Mouse (Mus musculus) hindlimb bud, embryonic 11.5 days (tissue): Measurements from ENCODE around the gene Khdrbs1.
"Not testable (repeated sequence)": the region's sequence is repeated elsewhere in the genome, so short reads cannot be mapped to it uniquely, and the experiment has no call there.

Source experiments
- DNase-seq: peaks from one replicate; pipeline ENCODE4 v3.0.0-alpha.2; 2012; ENCODE audit warnings: low read depth, low spot score; ENCODE audit errors: extremely low spot score

The Khdrbs1 gene

DNA sequence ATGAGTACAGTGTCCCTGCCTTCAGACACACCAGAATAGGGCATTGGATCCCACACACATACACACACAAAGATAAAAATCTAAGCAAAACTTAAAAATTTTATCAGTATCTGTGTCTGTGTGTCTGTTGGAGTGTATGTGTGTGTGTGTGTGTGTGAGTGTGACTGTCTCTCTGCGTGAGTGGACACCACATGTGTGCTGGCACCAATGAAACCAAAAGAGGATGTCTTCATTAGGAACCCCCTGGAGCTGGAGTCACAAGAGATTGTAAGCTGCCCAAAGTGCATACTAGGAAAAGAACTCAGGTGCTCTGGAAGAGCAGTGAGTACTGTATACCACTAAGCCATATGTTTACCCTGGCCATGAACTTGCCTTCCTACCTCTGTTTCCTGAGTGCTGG is 4.0 kb upstream of the Khdrbs1 start:
- no peak for DNase-seq

DNA sequence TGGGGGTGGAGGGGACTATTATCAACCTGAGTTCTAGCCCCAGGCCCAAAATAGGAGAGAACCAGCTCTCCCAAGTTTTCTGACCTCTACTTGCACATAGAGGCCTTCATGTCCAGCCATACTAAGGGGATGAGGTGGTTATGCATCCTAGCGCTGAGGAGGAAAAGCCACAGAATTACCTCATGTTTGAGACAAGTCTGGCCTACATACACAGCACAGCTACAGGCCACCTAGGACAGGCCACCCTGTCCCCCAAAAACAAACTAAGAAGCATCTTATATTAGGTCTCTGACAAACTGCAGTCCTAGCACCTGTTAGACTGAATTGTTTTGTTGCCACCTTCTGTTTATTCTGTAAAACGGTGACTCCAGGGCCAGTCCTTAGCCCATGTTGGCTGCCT is 1.4 kb upstream of the Khdrbs1 start:
- no peak for DNase-seq

DNA sequence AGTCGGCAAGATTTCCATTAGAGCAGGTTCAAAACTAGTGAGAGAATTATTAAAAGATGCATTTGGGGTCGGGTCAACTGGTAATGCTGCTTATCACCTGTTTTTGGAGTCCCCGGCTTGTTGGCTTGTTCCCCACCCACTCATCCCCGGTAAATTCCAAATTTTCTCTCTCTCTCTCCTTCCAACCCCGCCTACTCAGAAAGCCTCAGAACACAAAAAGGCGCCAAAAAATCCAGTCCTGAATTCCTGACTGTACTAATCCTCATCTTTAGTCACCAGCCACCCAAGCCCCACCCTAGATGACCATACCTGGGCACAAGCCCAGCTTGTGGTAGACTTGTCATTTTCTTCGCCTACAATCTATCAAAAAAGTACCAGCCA is 897 bp upstream of the Khdrbs1 start:
- DNase-seq = no peak

DNA sequence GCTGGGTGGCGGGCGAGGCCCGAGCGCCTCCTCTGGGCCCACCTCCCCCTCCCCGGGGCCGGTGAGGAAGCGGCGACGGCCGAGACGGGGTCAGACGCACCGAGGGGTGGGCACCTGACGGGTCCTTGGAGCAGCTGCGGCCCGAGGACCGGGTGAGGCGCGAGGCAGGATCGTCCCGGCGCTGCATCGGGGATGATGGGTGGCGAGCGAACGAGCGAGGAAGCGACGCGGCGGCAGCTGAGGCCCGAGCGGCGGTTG is 200 bp downstream of the Khdrbs1 start:
- DNase-seq = no peak

DNA sequence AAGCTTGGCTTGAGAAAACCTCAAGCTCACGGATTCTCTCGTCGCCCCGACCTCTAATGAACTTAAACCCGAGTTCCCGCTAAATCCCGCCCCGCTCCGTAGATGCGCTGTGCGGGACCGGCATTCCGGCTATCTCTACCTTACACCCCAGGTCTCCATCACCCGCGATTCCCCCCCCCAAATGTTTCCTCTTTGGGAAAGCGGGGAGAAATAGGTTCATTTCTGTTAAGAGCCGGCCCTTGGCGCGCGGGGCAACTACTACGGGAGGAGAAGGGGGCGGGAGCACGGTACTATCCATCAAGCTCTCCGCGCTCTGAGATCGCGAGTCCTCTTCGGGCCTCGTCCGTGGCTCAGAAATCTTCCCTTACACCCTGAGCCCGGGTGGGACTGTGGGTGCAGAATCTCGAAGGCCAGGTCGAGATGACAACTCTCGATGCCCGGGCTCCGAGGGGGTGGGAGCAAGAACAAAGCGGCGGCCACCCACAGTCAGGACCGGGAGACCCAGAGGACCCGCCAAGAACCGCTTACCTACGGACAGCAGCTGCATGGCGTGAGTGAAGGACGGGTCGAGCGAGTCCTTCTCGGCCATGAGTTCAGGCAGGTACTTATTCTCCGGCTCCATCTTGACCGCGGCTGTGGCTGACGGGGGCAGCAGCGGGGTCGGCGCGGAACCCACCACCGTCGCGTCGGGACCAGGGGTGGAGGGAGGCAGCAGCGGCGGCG is 691 bp downstream of the Khdrbs1 start:
- no peak for DNase-seq

DNA sequence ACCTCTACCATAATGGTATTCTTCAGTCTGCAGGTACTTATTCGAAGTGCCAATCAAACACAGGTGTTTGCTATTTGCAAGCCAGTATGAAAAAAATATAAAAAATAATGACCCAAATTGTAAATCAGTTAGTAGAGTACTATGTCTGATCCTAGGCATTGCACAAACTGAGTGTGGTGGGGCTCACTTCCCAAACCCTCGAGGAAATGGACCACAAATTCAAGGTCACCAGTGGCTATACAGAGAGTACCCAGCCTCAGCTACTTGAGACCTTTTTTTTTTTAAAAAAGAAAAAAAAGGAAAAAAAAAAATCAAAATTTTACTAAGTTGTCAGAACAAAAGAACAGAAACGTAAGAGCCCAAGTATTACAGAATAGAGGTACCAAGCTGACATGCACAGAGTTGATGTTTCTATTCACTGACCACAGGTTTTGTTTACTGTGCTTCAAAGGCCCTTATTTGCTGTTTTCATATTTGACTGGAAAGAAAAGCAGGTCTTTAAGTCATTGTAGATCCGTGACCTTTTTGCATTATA is 2.9 kb downstream of the Khdrbs1 start:
- DNase-seq = no peak

DNA sequence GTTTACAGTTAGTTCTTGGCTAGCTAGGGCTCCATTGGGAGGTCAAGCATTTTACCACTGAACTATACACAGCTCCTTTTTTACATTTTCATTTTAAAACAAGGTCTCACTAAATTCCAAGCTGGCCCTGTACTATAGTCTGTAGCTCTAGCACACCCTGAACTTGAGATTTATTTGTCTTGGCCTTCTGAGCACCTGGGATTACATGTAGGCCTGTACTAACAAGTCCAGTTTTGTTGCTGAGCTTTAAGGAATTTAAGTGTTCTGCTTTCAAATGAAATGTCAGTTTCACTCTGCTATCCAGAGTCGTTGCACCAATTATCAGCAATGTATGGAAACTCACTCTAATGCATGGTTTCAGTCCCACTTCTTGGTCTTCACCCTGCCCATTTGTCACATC is 5.9 kb downstream of the Khdrbs1 start:
- DNase-seq = no peak

DNA sequence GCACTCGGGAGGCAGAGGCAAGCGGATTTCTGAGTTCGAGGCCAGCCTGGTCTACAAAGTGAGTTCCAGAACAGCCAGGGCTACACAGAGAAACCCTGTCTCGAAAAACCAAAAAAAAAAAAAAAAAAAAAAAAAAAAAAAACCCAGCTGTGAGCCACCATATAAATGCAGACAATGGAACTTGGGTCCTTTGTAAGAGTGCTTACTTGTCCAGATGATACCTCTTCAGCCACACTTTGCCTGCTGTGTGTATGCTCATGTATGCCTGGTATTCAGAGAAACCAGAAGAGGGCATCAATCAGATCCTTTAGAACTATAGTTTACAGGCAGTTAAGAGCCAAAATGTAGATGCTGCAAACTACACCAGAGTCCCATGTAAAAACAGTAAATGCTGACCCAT is 6.6 kb downstream of the Khdrbs1 start:
- DNase-seq = not testable (repeated sequence)

DNA sequence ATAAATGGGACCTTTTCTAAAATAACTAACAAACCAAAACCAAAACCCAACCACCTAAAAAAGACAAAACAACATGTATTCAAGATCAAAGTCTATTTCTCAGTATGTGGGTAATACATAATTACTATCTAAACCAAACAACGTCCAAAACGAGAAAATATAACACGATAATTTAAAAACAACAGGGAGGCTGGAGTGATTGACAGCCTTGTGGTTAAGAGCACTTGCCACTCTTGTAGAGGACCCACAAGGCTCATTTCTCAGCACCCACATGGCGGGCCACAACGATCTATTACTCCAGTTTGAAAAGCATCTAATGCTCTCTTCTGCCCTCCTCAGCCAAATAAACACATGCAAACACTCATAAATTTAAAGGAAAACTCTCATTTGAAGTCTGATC is 10.7 kb downstream of the Khdrbs1 start:
- DNase-seq = no peak

DNA sequence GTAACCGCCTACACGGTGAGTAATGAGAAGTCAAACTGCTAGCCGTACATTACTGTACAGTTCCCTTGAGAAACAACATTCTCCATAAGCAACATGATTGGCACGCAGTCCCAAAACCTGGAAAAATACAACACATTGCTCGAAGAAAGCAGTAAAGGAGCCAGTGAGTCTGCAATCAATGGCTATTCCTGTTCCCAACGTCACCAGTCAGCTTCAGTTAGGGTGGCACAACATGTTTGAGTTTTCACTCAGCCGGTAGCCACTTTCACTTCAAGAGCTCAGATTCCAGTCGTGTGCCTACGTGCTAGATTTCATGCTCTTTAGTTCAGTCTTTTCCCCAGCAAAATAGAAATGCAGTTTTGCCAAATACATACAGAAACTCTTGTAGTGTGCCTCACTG is 25.8 kb downstream of the Khdrbs1 start:
- DNase-seq = no peak

DNA sequence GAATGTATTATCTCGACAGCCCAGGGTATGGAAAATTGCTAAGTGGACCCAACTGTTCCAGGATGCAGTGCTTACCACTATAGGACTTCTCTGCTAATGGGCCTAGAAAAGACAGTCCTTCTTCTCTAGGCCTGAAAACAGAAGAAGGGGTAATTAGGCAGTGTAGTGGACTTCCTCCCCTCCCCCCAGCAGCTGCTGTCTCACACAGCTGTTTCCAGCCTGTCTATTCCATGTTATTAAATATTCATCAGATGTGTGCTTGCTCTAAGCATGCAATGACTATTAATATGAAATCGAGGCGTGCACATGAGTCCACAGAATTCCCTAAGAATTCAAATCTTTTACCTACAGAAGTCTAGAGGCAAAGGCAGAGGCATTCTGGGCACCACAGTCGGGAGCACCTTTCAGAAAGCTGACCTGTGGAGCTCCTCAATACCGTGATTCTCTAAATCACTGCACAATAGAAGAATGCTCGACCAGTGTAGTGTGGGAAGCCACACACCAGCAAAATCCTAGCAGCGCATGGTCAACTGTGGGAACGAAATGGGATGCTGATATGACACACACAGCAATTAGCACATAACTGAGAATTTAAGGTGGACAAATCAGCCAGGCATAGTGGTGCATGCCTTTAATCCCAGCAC is 32.5 kb downstream of the Khdrbs1 start:
- no peak for DNase-seq

DNA sequence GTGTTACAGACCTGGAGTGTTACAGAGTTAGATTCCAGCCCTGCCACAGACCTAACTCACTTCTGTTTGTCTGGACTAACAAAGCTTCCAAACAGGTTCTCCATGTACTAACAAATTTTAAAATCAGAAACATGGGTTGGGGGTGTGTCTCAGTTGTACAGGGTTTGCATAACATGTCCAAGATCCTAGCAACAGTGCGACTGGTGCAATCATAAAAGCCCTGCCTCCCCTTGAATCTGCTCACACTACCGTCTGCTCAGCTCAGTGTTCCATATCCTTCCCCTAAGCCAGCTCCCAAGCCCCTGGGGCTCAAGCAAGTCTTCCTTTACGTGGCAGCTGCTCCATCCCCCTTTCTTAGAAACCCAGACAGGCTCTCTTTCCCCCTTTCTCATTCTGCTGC is 35.4 kb downstream of the Khdrbs1 start:
- no peak for DNase-seq

DNA sequence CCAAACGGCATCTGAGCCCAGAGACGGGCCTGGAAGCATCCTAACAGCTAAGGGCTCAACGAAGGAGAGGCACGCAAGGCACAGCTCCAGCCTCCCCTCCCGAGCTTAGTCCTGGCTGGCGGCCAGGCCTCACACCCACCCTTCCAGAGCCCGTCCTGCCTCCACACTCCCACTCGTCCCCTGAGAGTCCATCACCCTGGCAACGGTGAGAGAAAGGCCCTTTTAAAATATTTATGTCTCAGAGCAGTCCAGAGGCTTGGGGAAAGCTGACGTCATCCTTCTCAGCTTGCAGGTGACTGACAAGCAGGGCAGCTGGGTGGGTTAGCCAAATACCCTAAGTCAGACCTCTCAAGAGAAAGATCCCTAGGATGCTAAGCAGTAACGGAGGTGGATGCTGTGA is 39.6 kb downstream of the Khdrbs1 start:
- no peak for DNase-seq

DNA sequence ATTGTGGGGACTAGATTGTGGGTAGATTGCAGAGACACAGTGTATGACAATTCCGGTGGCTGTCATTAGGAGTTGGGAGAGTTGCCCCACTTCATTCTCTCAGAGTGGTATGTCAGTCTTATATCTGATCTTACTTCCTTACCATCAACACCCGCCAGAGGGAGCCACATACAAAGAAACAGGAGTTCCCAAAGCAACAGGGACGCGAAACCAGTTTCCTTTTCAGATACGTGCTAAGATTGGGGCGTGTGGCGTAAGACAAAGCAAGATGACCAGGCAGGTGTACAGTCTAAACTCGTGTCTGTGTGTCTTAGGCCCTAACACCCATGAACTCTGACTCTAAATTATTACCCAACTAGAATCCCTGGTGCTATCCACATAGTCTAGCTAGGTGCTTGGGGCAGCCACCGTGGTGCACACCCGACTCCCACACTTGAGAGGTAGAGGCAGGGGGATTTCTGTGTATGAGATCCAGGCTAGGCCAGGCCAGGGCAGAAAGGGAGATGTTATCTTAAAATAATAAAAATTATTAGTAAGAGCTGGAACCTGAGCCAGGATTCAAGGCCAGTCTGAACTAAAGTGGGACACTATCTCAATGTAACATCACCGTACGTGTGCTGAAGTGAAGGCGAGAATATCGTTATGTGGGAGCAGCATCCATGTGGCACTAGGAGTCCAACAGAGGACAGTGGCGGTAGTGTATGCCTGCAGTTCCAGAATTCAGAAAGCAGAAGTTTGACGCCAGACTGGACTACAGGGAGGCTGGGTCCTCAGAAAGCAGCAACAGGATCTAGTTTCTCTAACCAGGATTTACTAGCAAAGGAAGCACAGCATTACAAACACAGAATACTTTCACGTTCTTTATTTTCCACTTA is 40.4 kb downstream of the Khdrbs1 start:
- peak; percentile 81 for DNase-seq

DNA sequence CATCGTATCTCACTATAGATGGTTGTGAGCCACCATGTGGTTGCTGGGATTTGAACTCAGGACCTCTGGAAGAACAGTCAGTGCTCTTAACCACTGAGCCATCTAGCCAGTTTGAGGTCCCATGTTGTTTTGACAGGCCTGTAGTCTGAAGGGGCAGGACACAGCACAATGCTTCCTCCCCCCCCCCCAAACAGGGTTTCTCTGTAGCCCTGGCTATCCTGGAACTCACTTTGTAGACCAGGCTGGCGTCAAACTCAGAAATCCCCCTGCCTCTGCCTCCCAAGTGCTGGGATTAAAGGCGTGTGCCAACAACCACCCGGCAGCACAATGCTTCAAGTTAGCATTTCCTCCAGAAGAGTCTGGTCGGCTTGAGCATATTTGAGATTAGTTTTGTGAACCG is 41.4 kb downstream of the Khdrbs1 start:
- not testable (repeated sequence) for DNase-seq

DNA sequence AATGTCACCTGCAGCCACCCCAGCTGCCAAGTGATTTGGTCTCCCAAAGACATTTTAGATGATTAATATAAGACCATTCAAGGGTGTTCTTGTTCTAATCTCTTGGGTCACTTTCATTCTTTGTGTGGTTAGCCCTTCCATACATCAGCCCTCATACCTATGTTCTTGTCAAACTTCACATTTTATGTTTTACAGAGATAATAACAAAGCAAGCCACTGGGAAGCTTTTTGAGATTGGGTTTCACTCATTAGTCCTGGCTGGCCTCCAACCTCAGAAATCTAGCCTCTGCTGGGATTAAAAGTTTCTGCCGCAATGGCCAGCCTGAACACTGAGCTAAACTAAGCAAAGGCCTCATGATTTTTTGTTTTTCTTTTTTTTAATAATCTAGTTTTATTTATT is 41.9 kb downstream of the Khdrbs1 start:
- DNase-seq = no peak

DNA sequence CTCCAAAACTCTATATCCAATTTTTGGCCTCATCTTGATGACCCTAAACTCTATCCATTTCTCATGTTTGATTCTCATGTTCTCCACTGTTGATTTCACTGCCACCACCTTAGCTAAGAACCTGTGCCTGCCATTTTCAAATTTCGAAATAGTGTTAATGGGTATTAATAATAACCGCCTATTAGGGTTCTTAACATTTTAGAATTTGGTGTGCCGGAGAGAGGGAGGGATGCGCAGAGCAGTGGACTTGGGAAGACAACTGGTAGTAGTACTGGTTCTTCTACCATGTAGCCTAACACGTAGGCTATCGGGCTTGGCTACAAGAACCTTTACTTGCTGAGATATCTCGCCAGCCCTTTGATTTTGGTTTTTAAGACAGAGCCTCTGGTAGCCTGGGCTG is 44.9 kb downstream of the Khdrbs1 start:
- DNase-seq = no peak

DNA sequence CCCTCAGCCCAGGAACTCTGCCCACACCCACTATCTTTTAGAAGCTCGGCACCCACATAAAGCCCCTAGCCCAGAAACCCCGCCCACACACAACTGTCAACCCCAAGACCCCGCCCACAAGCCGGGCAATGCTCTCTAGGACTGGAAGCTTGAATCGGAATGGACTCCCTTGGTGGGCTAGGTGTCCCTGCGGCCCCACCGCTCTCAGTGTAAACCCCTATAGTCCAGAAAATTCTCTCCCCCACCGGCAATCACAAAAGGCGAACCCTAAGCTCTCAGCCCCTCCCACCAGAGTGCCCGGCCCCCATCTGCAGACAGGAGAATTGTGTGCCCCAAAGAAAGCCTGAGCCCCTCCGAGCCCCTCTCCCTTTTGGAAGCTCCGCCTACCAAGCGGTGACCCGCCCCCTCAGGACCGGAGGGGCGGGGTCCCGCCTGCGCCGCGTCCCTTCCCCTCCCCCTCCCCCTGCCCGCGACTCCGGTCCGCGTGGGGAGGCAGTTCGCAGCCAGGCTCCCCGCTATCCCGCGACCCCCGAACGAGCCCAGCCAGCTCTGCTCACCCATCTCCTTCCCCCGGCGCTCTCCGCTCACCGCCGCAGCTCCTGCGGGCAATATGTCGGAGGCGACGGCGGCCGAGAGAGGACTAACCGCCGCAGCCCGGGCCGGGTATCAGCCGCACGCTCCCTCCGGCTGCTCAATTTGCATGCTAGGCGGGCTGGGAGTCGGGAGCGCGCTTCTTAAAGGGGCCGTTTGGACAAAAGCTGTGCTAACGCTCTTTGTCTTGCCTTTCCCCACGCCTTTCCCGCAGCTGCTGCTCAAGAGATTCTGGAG is 45.7 kb downstream of the Khdrbs1 start, which contains the start of gene Tmem39b:
Gene Tmem39b (minus strand): TSS at position 681 of the 828 bp plus-strand sequence.
- DNase-seq = peak; percentile 57

DNA sequence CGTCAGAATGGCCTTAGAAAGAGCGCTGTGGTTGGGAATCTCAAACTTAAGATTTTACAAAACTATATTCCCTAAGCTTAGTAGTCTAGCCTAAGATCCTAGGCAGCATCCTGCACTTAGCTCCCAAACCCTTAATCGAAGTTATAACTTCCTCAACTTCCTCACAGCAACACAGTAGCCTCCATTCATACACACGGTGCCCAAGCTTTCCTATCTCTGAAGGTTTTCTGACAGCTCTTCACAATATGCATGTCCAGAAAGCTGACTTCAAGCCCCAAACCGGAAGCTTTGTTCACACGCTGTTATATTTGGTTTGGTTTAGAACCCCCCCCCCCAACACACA is 46.3 kb downstream of the Khdrbs1 start:
- no peak for DNase-seq

DNA sequence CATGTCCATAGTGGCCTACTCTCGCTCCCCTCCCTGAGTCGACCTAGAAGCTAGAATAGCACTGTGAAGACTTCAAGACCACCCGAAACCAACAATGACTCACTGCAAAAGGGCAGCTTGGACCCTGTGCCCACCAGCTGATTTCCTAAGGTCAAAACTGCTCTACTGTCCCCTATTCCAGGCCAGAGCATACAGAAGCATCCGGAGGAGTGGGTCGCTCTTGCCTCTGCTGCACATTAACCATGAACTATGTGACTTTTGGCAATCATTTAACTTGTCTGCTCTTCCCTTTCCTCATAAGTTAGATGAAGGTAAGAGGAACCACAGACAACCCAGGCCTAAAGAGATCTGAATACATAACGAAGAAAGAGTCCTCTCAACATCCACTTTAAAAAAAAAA is 57.6 kb downstream of the Khdrbs1 start:
- no peak for DNase-seq

DNA sequence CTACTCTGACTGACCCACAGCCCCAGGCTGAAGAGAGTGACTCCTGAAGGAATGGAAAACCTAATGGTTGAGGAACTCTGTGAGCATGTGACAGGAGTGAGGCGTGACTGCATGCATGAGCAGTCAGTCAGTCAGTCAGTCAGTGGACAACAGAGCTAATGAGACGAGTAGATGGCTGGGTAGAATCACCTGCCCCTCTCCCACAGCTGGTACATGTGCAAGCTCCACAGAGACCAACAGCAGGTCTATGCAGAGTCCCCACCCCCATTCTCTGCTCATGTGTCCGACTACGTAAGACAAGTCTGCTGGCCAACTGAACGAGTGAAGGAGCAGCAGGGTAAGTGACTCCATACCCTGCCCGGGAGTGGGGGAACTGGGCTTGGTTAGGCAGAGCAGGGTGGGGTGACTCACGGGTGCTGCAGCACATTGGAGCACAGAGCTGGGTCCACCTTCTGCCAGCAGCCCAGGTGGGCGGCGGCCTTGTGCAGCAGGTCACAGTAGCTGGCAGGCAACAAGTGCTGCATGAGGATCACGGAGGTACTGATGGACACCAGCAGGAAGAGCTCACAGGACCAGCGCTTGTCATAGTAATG is 58.1 kb downstream of the Khdrbs1 start:
- no peak for DNase-seq
